Mouse (Mus musculus): ENCODE measurements around the gene Btg2. TPM values are rescaled to one million over a fixed set of nuclear protein-coding genes. Genes with fewer than 3 reads are reported as not detected.

Gene Btg2
- polyA plus RNA-seq, 1 experiment from 2014 or later = 21.2 TPM

DNA sequence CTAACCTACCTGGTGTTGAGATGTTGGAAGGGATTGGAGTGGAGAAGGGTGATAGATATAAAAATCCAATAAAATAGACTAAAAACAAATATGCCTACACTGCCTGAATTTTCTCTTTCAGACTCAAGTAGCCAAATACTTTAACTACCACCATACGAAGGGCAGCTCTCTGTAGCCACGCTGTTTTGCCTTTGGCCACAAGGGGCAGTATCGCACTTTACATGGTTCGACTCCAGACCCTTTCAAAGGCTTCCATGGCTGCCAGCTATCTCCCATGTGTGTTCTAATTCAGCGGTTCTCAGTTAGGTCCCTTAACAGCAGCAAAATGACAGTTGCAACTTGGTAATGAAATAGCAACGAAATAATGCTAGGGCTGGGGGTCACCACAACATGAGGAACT, 25.7 kb downstream of the Btg2 start:
- no peaks in the 10 kb centered on the region for H3K9me3 ChIP-seq
- H3K4me3 ChIP-seq = no peak overlapping the region
- H3K4me2 ChIP-seq = no peak overlapping the region
- ATAC-seq (ENCODE audit: insufficient number of reproducible peaks, insufficient read depth, low FRiP score, low TSS enrichment, low read depth) = 0 out of 2 replicates have a peak, but pooled peaks have one; percentile 35
- no peaks in the 10 kb centered on the region for H3K36me3 ChIP-seq
- H3K27ac ChIP-seq = no peak overlapping the region
- H3K27me3 ChIP-seq = no peaks in the 10 kb centered on the region; the same call in 1 of the 2 replicates
- no peak overlapping the region for H3K9ac ChIP-seq
- 0 out of 2 replicates have a peak, but pooled peaks cover 3% of the 10 kb centered on the region for H3K4me1 ChIP-seq
- 6% methylated on average over 6 of the region's 6 CpGs for WGBS

DNA sequence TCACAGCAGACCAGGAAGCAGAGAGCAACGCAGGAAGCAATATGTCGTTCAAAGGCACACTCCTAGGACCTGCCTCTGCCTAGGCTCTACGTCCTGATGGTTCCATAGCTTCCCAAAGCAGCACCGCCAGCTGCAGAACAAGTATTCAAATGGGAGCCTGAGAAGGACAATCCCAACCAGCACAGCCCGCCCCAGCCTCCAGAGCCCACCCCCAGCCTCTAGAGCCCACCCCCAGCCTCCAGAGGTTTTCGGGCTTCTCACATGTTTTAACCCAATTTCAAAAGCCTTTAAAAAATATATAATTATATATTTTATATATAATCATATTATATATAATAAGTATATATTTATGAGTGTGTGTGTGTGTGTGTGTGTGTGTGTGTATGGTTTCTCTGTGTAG, 29.4 kb downstream of the Btg2 start:
- Histone ChIP-seq H3K9ac (no peak overlapping the region), H3K4me2 (no peak overlapping the region), H3K4me3 (no peak overlapping the region), H3K4me1 (peaks cover 12% of the 10 kb centered on the region), H3K36me3 (no peaks in the 10 kb centered on the region), H3K27ac (no peak overlapping the region), H3K27me3 (no peaks in the 10 kb centered on the region; the same call in 1 of the 2 replicates), H3K9me3 (no peaks in the 10 kb centered on the region)
- no peak for ATAC-seq (ENCODE audit: insufficient number of reproducible peaks, insufficient read depth, low FRiP score, low TSS enrichment, low read depth)
- WGBS = 74% methylated on average over 6 of the region's 6 CpGs

DNA sequence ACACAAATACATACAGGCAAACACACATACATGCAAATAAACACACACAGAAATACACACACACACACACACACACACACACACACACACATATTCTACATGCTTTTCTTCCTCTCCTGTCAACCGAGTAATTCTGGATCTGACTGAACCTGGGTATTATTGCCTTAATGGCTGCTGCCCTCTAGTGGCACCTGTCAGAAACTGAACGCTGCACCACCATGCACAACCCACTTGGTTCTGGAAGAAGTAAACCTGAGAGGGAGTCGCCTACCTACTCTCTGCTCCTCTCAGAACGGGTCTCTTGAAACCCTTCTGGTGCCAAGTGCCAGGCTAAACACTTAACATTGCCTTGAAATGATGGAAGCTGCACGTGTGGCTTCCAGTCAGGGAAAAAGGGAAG, 30.2 kb downstream of the Btg2 start:
- H3K27ac ChIP-seq = no peak overlapping the region
- no peak overlapping the region for H3K9ac ChIP-seq
- no peak overlapping the region for H3K4me2 ChIP-seq
- no peak overlapping the region for H3K4me3 ChIP-seq
- ATAC-seq (ENCODE audit: insufficient number of reproducible peaks, insufficient read depth, low FRiP score, low TSS enrichment, low read depth) = no peak
- no peaks in the 10 kb centered on the region for H3K9me3 ChIP-seq
- WGBS = 2% methylated on average over 5 of the region's 5 CpGs
- peaks cover 12% of the 10 kb centered on the region for H3K4me1 ChIP-seq
- no peaks in the 10 kb centered on the region for H3K36me3 ChIP-seq
- no peaks in the 10 kb centered on the region; the same call in 1 of the 2 replicates for H3K27me3 ChIP-seq

DNA sequence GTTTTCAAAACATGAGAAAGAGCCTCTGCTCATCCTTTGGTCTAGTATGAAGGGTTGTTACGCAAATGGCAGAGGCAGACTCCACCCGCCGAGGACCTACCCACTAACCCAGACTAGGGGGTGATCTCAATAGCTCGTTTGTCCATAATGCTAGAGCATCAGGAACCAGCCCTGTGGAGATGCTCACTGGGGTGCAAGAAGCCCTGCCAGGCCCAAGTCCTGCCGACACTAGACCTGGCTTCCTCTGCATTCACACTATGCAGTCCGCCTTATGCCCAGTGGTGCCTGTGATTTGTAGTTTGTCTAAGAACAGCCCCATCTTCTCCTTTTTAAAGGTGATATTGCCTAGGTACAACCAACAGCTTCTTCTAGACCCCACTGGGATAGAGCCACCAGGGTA, 31.5 kb downstream of the Btg2 start:
- Histone ChIP-seq H3K4me1 (peaks cover 22% of the 10 kb centered on the region), H3K4me2 (no peak overlapping the region), H3K27ac (no peak overlapping the region), H3K9ac (no peak overlapping the region), H3K27me3 (no peaks in the 10 kb centered on the region; the same call in 1 of the 2 replicates), H3K9me3 (no peaks in the 10 kb centered on the region), H3K36me3 (no peaks in the 10 kb centered on the region), H3K4me3 (no peak overlapping the region)
- whole genome bisulfite sequencing = 75% methylated on average over 6 of the region's 6 CpGs
- ATAC-seq (ENCODE audit: insufficient number of reproducible peaks, insufficient read depth, low FRiP score, low TSS enrichment, low read depth) = no peak

DNA sequence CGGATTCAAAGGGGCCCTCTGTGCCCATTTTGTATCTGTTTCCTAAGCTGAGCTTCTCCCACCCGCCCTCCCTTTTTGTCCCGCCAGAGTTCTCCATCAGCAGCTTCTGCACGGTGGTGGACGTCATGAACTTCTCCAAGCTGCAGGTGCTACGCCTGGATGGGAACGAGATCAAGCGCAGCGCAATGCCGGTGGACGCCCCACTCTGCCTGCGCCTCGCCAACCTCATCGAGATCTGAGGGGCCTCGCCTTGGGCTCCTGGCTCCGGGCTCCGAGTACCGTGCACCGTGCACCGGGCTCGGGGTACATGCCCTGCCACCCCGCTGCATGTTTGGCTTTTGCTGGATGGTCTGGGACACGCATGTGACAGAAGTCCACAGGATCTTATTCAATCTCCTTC, 32.5 kb downstream of the Btg2 start:
- 26% methylated on average over 23 of the region's 23 CpGs for WGBS
- peak overlapping the region; percentile 57 for H3K4me2 ChIP-seq
- H3K36me3 ChIP-seq = no peaks in the 10 kb centered on the region
- ATAC-seq (ENCODE audit: insufficient number of reproducible peaks, insufficient read depth, low FRiP score, low TSS enrichment, low read depth) = 0 out of 2 replicates have a peak, but pooled peaks have one; percentile 27
- H3K9me3 ChIP-seq = no peaks in the 10 kb centered on the region
- peak overlapping the region; percentile 51; the same call in 1 of the 2 replicates for H3K9ac ChIP-seq
- H3K27me3 ChIP-seq = no peaks in the 10 kb centered on the region; the same call in 1 of the 2 replicates
- H3K27ac ChIP-seq = no peak overlapping the region
- H3K4me3 ChIP-seq = peak overlapping the region; percentile 16; the same call in 1 of the 2 replicates
- H3K4me1 ChIP-seq = peaks cover 28% of the 10 kb centered on the region

DNA sequence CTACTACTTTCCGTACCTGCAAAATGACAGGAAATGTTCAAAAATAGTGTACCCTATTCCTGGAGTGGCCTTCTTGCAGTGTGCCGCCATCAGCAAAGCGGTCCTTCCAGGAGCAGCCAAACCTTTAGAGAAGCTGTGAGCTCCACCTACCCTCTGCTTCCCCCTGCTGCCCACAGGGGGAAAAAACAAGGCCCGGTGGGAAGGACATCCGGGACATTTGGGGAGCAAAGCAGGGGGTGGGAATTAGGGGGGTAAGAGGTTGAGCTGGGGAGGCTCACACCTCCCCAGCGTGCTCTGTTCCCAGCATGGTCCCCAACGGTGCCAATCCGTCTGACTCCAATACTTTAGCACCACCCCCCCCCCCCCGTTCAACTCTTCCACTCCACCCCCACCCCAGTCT, 32.9 kb downstream of the Btg2 start:
- Histone ChIP-seq H3K27ac (no peak overlapping the region), H3K4me3 (peak overlapping the region; percentile 18; the same call in 1 of the 2 replicates), H3K9ac (no peak overlapping the region), H3K36me3 (no peaks in the 10 kb centered on the region), H3K9me3 (no peaks in the 10 kb centered on the region), H3K27me3 (no peaks in the 10 kb centered on the region; the same call in 1 of the 2 replicates), H3K4me1 (peaks cover 28% of the 10 kb centered on the region), H3K4me2 (peak overlapping the region; percentile 57)
- peak; percentile 50; the same call in 1 of the 2 replicates for ATAC-seq (ENCODE audit: insufficient number of reproducible peaks, insufficient read depth, low FRiP score, low TSS enrichment, low read depth)
- WGBS = 6% methylated on average over 9 of the region's 9 CpGs

DNA sequence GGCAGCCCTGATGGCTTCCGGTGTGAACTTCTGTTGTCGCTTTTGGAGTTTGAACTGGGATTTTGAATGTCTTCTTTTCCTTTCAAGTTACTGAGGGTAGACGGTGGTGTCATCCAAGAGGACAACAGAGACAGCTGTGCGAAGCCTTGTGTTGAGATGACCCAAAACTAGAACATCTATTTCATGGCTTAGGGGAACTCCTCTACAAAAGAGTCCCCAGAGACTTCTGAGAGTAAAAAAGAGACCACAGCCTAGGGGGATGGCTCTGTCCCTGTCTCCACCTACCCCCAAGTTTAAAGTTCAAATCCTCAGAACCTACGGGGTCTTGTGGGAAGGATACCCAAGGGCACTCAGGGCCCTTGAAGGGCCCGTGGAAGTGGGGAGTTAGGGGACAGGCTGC, 34.1 kb downstream of the Btg2 start:
- Histone ChIP-seq H3K36me3 (no peaks in the 10 kb centered on the region), H3K4me3 (no peak overlapping the region), H3K4me2 (no peak overlapping the region), H3K9ac (no peak overlapping the region), H3K4me1 (peaks cover 28% of the 10 kb centered on the region), H3K9me3 (no peaks in the 10 kb centered on the region), H3K27ac (no peak overlapping the region), H3K27me3 (no peaks in the 10 kb centered on the region)
- WGBS = 94% methylated on average over 6 of the region's 6 CpGs
- no peak for ATAC-seq (ENCODE audit: insufficient number of reproducible peaks, insufficient read depth, low FRiP score, low TSS enrichment, low read depth)

DNA sequence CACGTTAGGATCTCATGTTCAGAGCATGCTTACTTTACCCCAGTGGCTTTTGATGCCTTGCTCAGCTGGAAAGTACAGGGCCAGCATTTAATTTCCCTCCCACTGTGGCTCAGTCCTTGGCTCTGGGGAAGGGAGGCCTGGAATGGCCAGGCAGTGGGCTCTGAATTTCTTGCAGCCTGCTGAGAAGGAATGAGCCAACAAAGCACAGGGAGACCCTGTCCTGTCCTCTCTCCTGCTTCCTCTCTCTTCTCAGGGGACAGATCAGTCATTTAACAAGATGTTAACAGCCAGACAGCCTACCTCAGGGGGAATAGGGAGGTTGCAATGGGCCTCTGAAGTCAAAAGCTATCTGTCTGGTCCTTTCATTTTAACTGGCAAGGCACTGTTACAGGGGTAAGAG, 36.6 kb downstream of the Btg2 start:
- H3K36me3 ChIP-seq = no peaks in the 10 kb centered on the region
- no peak overlapping the region for H3K27ac ChIP-seq
- no peak for ATAC-seq (ENCODE audit: insufficient number of reproducible peaks, insufficient read depth, low FRiP score, low TSS enrichment, low read depth)
- no peaks in the 10 kb centered on the region for H3K9me3 ChIP-seq
- no peaks in the 10 kb centered on the region for H3K27me3 ChIP-seq
- no peak overlapping the region for H3K9ac ChIP-seq
- H3K4me2 ChIP-seq = no peak overlapping the region
- no peak overlapping the region for H3K4me3 ChIP-seq
- WGBS = 23% methylated on average over 1 of the region's 1 CpGs
- peaks cover 30% of the 10 kb centered on the region for H3K4me1 ChIP-seq

DNA sequence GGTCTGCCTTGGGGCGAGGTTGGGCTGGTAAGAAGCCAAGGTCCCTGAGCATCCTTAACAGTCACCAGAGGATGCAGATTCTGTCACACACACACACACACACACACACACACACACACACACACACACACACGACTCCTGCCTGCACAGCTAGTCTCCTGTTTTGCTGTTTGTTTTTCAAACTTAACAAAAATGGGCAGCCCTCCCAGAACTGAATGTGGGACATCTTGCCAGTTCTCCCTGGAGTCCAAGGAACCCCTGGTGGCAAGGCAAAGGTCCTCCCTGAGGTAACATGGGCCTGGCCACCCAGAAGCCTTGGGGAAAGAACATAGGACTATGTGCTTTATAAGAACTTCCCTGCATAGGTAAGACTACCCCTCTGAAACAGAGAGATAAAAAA, 37.0 kb downstream of the Btg2 start:
- Histone ChIP-seq H3K9me3 (no peaks in the 10 kb centered on the region), H3K27ac (no peak overlapping the region), H3K36me3 (no peaks in the 10 kb centered on the region), H3K9ac (no peak overlapping the region), H3K4me2 (no peak overlapping the region), H3K4me1 (peaks cover 34% of the 10 kb centered on the region), H3K4me3 (no peak overlapping the region), H3K27me3 (no peaks in the 10 kb centered on the region)
- ATAC-seq (ENCODE audit: insufficient number of reproducible peaks, insufficient read depth, low FRiP score, low TSS enrichment, low read depth) = no peak
- 54% methylated on average over 2 of the region's 2 CpGs for WGBS

DNA sequence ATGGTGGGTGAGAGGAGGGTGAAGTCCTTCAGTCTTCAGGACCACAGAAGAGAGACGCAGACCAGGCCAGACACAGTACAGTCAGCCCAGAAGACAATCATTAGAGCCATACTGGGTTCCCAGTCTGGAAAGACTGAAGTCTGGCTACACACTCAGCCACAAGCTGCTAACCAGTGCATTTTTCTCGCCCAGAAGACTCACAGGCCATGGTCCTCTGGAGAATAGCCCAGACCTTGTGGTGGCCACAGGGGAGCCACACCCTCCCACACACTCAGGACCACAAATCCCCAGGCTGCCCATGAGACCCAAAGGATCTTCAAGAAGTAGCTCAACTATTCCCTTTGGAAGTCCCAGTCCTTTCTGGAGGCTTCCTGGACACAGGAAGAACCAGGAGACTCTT, 39.6 kb downstream of the Btg2 start:
- WGBS = 78% methylated on average over 2 of the region's 2 CpGs
- Histone ChIP-seq H3K4me1 (peaks cover 31% of the 10 kb centered on the region), H3K27me3 (no peaks in the 10 kb centered on the region), H3K9me3 (no peaks in the 10 kb centered on the region), H3K27ac (no peak overlapping the region), H3K36me3 (no peaks in the 10 kb centered on the region), H3K9ac (no peak overlapping the region), H3K4me2 (no peak overlapping the region), H3K4me3 (no peak overlapping the region)
- no peak for ATAC-seq (ENCODE audit: insufficient number of reproducible peaks, insufficient read depth, low FRiP score, low TSS enrichment, low read depth)

DNA sequence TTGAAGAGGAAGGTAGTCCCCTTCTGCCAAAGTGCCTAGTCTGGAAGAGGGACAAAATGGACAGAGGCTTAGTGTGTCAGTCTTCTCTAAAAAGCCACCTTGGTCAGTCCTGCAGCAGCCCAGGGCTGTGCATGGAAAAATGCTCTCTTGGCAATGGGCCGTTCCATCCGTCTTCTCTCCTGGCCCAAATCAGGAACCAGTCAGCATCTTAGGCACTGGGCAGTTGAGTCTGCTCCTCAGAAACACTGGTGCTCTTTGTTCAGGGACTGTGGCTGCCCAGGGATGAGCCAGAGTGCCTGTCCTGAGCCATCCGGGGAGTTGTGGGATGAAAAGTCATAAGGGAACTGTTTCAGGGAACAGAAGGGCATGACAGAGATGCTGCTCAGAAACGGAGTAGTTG, 40.6 kb downstream of the Btg2 start:
- ATAC-seq (ENCODE audit: insufficient number of reproducible peaks, insufficient read depth, low FRiP score, low TSS enrichment, low read depth) = no peak
- Histone ChIP-seq H3K9ac (no peak overlapping the region), H3K9me3 (no peaks in the 10 kb centered on the region), H3K27me3 (no peaks in the 10 kb centered on the region), H3K4me1 (peaks cover 28% of the 10 kb centered on the region), H3K36me3 (no peaks in the 10 kb centered on the region), H3K4me2 (no peak overlapping the region), H3K4me3 (no peak overlapping the region), H3K27ac (no peak overlapping the region)
- 67% methylated on average over 4 of the region's 4 CpGs for WGBS

DNA sequence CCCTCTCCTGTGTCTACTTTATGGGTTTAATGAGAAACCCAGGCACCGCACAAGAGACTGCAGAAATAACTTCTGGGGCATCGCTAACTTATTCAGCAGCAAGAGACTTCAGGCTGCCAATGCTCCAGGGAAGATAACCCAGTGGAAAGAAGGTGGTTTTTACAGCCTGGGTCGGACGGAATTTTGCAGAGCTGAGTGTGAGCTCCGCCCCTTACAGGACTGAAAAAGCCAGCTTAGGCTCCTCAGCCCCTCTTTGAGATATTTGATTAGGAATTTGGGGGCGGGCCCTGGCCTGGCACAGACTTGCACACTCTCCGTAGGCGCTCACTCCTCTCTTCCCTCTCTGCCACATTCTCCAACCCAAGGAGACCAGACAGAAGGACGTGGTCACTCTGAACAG, 41.7 kb downstream of the Btg2 start, which contains the start of gene Fmod:
Gene Fmod, plus strand, starts transcription at position 83 of the 400 bp plus-strand sequence.
- Histone ChIP-seq H3K4me3 (no peak within 1 kb of the TSS), H3K9ac (0 out of 2 replicates have a peak within 1 kb of the TSS, but pooled peaks have one; percentile 6), H3K27ac (peak within 1 kb of the TSS; percentile 63), H3K27me3 (no peaks in the 10 kb centered on the region), H3K4me2 (peak within 1 kb of the TSS; percentile 42), H3K4me1 (peaks cover 19% of the 10 kb centered on the region), H3K36me3 (no peaks in the 10 kb centered on the region), H3K9me3 (no peaks in the 10 kb centered on the region)
- 25% methylated on average over 9 of the region's 9 CpGs for WGBS
- 0 out of 2 replicates have a peak, but pooled peaks have one; percentile 48 for ATAC-seq (ENCODE audit: insufficient number of reproducible peaks, insufficient read depth, low FRiP score, low TSS enrichment, low read depth)
